Mouse (Mus musculus): ENCODE results near the gene Wdr31. TPM values are rescaled to one million over a fixed set of nuclear protein-coding genes. Genes with fewer than 3 reads are reported as not detected.

Gene Wdr31
- total and polyA plus RNA-seq, 2 experiments from 2014 or later, result 4.3 to 17.6 TPM

DNA sequence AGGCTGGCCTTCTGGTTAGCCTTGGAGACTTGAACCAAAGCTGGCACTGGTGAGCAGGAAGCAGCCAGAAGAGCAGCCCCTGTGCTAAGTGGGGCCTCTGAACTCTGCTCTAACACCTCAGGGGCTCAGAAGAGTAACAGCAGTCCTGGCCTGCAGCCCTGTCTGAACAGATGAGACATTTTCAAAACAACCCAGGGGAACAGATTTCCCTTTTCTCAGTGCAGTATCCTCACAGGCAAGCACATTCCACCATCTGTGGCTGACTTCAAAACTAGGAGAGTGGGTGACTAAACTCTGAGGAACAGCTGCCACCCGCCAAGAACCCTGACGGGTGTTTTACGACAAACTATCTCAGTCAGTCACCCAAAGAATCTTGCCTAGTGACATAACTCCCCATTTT lies 11.6 kb downstream of the Wdr31 start:
- no peak overlapping the region for H3K4me3 ChIP-seq (ENCODE audit: low read length)
- DNase-seq (ENCODE audit: low spot score), result no peak
- ATAC-seq, result no peak
- WGBS, result 64% methylated on average over 3 of the region's 3 CpGs
- no peak for TF ChIP-seq CTCF (IDR thresholded peaks at IDR 0.05; ENCODE audit: low read depth)
- H3K4me2 ChIP-seq (ENCODE audit: low read depth, low read length), result no peak overlapping the region
- H3K9ac ChIP-seq (replicated peaks; ENCODE audit: low read length), result no peak overlapping the region
- no peak overlapping the region for H3K27ac ChIP-seq
- no peaks in the 10 kb centered on the region for H3K27me3 ChIP-seq (ENCODE audit: insufficient read depth, low read length)
- no peaks in the 10 kb centered on the region for H3K9me3 ChIP-seq (ENCODE audit: low read length)
- H3K4me1 ChIP-seq (ENCODE audit: insufficient read depth, low read length), result no peaks in the 10 kb centered on the region
- peaks cover 8% of the 10 kb centered on the region; the same call in 1 of the 2 replicates for H3K36me3 ChIP-seq (ENCODE audit: insufficient read depth, low read length)

DNA sequence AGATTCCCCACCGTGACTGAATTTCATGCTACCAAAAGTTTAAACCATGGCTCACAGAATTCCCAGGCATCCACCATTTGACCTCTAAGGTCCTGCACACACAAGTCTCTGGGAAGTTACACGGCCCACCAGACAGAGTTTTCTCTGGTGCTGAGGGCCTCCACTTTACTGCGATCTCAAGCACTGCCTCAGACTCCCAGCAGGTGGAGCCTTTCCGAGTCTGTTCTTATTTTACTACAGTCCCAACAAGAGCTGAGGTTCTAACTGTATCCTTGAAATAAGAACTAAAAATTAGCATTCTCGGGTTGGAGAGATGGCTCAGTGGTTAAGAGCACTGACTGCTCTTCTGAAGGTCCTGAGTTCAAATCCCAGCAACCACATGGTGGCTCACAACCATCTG lies 15.7 kb downstream of the Wdr31 start:
- Histone ChIP-seq H3K4me2 (ENCODE audit: low read depth, low read length) (no peak overlapping the region), H3K27me3 (ENCODE audit: insufficient read depth, low read length) (no peaks in the 10 kb centered on the region), H3K4me1 (ENCODE audit: insufficient read depth, low read length) (no peaks in the 10 kb centered on the region), H3K9ac (replicated peaks; ENCODE audit: low read length) (no peak overlapping the region), H3K9me3 (ENCODE audit: low read length) (no peaks in the 10 kb centered on the region), H3K27ac (no peak overlapping the region), H3K36me3 (ENCODE audit: insufficient read depth, low read length) (no peaks in the 10 kb centered on the region), H3K4me3 (ENCODE audit: low read length) (no peak overlapping the region)
- WGBS, result 63% methylated on average over 5 of the region's 5 CpGs
- TF ChIP-seq CTCF (IDR thresholded peaks at IDR 0.05; ENCODE audit: low read depth), result peak; percentile 68
- peak; percentile 61; the same call in 1 of the 2 replicates for ATAC-seq
- DNase-seq (ENCODE audit: low spot score), result peak; percentile 46

DNA sequence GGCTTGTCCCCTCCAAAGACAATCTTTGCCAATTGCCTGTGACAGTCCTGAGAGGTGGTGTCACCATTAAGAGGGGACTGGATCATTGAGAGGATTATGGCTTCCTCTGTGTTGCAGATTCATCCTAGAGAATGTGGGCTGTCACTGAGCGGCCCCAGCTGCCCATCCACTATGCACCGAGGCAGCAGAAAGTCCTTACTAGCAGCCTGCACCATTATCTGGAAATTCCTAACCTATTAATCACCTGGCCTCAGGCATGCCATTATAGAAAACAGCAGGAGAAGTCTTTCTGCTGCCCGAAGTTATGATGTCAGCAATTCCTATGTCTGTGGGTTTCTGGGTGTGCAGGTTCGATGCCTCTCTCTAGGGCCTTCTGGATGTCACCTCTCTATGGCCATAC lies 29.7 kb downstream of the Wdr31 start:
- Histone ChIP-seq H3K36me3 (ENCODE audit: insufficient read depth, low read length) (no peaks in the 10 kb centered on the region), H3K4me3 (ENCODE audit: low read length) (no peak overlapping the region), H3K9me3 (ENCODE audit: low read length) (no peaks in the 10 kb centered on the region), H3K27ac (no peak overlapping the region), H3K4me2 (ENCODE audit: low read depth, low read length) (no peak overlapping the region), H3K9ac (replicated peaks; ENCODE audit: low read length) (no peak overlapping the region), H3K27me3 (ENCODE audit: insufficient read depth, low read length) (no peaks in the 10 kb centered on the region), H3K4me1 (ENCODE audit: insufficient read depth, low read length) (no peaks in the 10 kb centered on the region)
- WGBS, result 71% methylated on average over 4 of the region's 4 CpGs
- no peak for TF ChIP-seq CTCF (IDR thresholded peaks at IDR 0.05; ENCODE audit: low read depth)
- DNase-seq (ENCODE audit: low spot score) (no peak), ATAC-seq (no peak)

DNA sequence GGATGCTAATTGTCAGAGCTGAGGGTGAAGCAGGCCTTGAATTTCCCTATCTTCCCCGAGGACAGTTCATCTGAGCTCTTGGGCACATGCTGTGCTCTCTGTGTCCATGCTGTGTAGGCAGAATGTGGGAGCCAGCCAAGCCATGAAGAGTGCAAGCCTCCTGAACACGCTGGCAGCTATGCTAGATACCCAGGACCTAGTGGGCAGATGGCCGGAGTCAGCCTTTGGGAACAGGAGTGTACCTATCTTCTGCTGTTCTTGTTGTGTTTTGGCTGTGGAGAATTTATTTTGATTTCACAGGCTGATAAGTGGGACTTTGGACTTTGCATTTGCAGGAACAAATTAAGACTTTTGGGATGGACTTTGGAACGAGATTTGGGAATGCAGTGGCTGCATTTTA lies 30.2 kb downstream of the Wdr31 start:
- H3K27ac ChIP-seq, result no peak overlapping the region
- H3K36me3 ChIP-seq (ENCODE audit: insufficient read depth, low read length), result no peaks in the 10 kb centered on the region
- no peak for TF ChIP-seq CTCF (IDR thresholded peaks at IDR 0.05; ENCODE audit: low read depth)
- H3K4me3 ChIP-seq (ENCODE audit: low read length), result no peak overlapping the region
- ATAC-seq (no peak), DNase-seq (ENCODE audit: low spot score) (no peak)
- H3K9ac ChIP-seq (replicated peaks; ENCODE audit: low read length), result no peak overlapping the region
- H3K27me3 ChIP-seq (ENCODE audit: insufficient read depth, low read length), result no peaks in the 10 kb centered on the region
- no peaks in the 10 kb centered on the region for H3K4me1 ChIP-seq (ENCODE audit: insufficient read depth, low read length)
- H3K4me2 ChIP-seq (ENCODE audit: low read depth, low read length), result no peak overlapping the region
- 63% methylated on average over 4 of the region's 4 CpGs for WGBS
- H3K9me3 ChIP-seq (ENCODE audit: low read length), result no peaks in the 10 kb centered on the region

DNA sequence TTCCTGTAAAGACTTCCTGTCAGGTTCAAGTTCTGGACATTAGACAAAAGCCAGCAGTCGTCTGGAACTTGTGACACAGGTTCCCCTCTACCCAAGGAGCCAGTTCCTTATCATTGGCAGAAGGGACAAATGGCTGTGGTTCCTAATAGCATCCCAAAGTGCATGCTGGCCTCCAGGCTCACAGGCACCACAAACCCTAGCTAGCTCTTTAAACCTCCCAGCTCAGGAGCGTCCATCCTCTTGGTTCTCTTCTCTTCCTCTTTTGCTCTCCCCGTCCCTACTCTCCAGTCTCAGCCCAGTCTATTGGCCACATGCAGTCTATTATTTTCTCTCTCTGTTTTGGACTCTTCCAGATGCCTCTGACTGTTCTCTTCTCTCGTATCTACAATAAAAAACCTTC lies 30.9 kb downstream of the Wdr31 start:
- no peak for TF ChIP-seq CTCF (IDR thresholded peaks at IDR 0.05; ENCODE audit: low read depth)
- Histone ChIP-seq H3K27ac (no peak overlapping the region), H3K9me3 (ENCODE audit: low read length) (no peaks in the 10 kb centered on the region), H3K4me1 (ENCODE audit: insufficient read depth, low read length) (no peaks in the 10 kb centered on the region), H3K27me3 (ENCODE audit: insufficient read depth, low read length) (no peaks in the 10 kb centered on the region), H3K9ac (replicated peaks; ENCODE audit: low read length) (no peak overlapping the region), H3K4me2 (ENCODE audit: low read depth, low read length) (no peak overlapping the region), H3K4me3 (ENCODE audit: low read length) (no peak overlapping the region), H3K36me3 (ENCODE audit: insufficient read depth, low read length) (no peaks in the 10 kb centered on the region)
- DNase-seq (ENCODE audit: low spot score), result no peak
- 67% methylated on average over 4 of the region's 4 CpGs for WGBS
- ATAC-seq, result no peak

DNA sequence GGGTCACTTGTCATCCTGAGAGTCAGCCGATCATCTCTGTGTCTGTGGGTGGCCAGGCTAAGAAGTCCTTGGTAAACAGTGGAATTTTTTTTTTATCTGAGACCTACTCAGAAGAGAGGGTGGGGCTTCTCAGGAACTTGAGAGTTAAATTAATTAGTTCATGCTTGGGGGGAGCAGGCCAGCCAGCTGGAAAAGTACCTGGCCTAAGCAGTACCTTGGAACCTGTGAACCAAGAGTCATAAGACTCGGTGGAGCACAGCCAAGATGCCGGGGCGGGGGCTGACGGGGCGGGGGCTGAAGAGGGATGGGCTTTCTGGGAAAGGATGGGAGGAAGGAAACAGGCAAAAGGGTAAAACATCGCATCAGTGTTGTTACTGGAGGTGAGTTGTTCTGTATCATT lies 32.8 kb downstream of the Wdr31 start:
- Histone ChIP-seq H3K4me2 (ENCODE audit: low read depth, low read length) (no peak overlapping the region), H3K36me3 (ENCODE audit: insufficient read depth, low read length) (no peaks in the 10 kb centered on the region), H3K4me1 (ENCODE audit: insufficient read depth, low read length) (no peaks in the 10 kb centered on the region), H3K27ac (no peak overlapping the region), H3K9ac (replicated peaks; ENCODE audit: low read length) (no peak overlapping the region), H3K9me3 (ENCODE audit: low read length) (no peaks in the 10 kb centered on the region), H3K4me3 (ENCODE audit: low read length) (no peak overlapping the region), H3K27me3 (ENCODE audit: insufficient read depth, low read length) (no peaks in the 10 kb centered on the region)
- WGBS, result 84% methylated on average over 7 of the region's 7 CpGs
- no peak for TF ChIP-seq CTCF (IDR thresholded peaks at IDR 0.05; ENCODE audit: low read depth)
- ATAC-seq (no peak), DNase-seq (ENCODE audit: low spot score) (no peak)

DNA sequence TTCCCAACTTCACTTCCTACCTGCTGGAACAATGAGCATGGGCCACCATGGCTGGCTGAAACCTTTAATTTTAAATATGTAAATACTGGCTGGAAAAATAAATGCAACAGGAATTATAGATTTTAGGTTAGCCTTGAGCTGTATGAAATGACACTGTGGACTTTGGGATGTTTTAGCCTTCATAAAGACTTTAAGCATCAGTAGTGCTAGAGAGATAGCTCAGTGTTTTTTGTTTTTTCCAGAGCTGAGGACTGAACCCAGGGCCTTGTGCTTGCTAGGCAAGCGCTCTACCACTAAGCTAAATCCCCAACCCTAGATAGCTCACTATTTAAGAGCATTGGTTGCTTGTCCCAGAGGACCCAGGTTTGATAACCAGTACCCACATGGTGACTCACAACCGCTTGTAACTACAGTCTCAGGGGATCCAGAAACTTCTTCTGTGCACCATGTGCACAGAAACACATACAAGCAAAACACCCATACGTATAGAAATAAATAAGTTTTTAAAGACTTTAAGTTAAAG lies 33.4 kb downstream of the Wdr31 start:
- TF ChIP-seq CTCF (IDR thresholded peaks at IDR 0.05; ENCODE audit: low read depth), result no peak
- ATAC-seq (no peak), DNase-seq (ENCODE audit: low spot score) (no peak)
- Histone ChIP-seq H3K9me3 (ENCODE audit: low read length) (no peaks in the 10 kb centered on the region), H3K36me3 (ENCODE audit: insufficient read depth, low read length) (no peaks in the 10 kb centered on the region), H3K27me3 (ENCODE audit: insufficient read depth, low read length) (no peaks in the 10 kb centered on the region), H3K9ac (replicated peaks; ENCODE audit: low read length) (no peak overlapping the region), H3K27ac (no peak overlapping the region), H3K4me3 (ENCODE audit: low read length) (no peak overlapping the region), H3K4me1 (ENCODE audit: insufficient read depth, low read length) (no peaks in the 10 kb centered on the region), H3K4me2 (ENCODE audit: low read depth, low read length) (no peak overlapping the region)
- 96% methylated on average over 3 of the region's 3 CpGs for WGBS
